Mouse (Mus musculus) thymus, adult 2 months (tissue): ENCODE data around the gene Ms4a2.

ENCODE experiments used
- CTCF ChIP-seq: fragments of 200-500 bp; IDR thresholded peaks from 2 replicates; pipeline ENCODE4 v1.5.1; 2012; ENCODE audit warnings: mild to moderate bottlenecking, control low read depth, low read length, moderate library complexity, borderline replicate concordance; ENCODE audit not compliant: control insufficient read depth, poor library complexity, insufficient read depth; ENCODE audit errors: extremely low read depth
- POLR2A ChIP-seq: fragments of 200-500 bp; IDR thresholded peaks from 2 replicates; pipeline ENCODE4 v1.6.1; 2012; ENCODE audit warnings: mild to moderate bottlenecking, low read length, control low read depth, moderate library complexity; ENCODE audit not compliant: control insufficient read depth, poor library complexity, insufficient read depth; ENCODE audit errors: extremely low read depth

GRCm38 (mm10) chr19:11624800-11625199 lies 1.3 kb upstream of the Ms4a2 start:
- TF ChIP-seq CTCF, result no peak
- TF ChIP-seq POLR2A, result no peak
